Mouse (Mus musculus) E14TG2a.4 (cell line): Measurements from ENCODE around the gene 2410004P03Rik.

Experiments
- H3K27me3 ChIP-seq: 2 replicates; pipeline ENCODE4 v1.6.1; 2014; ENCODE audit warnings: low read length, control low read depth; ENCODE audit not compliant: insufficient read depth
- H3K36me3 ChIP-seq: 2 replicates; pipeline ENCODE4 v1.6.1; 2014; ENCODE audit warnings: low read length, control low read depth; ENCODE audit not compliant: insufficient read depth
- H3K4me1 ChIP-seq: replicated peaks from 2 replicates; pipeline ENCODE4 v1.6.1; 2014; ENCODE audit warnings: low read depth, low read length, control low read depth
- H3K4me3 ChIP-seq: replicated peaks from 2 replicates; pipeline ENCODE4 v1.5.1; 2014; ENCODE audit warnings: mild to moderate bottlenecking, low read length
- H3K9me3 ChIP-seq: 2 replicates; pipeline ENCODE4 v1.6.1; 2014; ENCODE audit warnings: low read length, control low read depth
- CTCF ChIP-seq: conservative IDR thresholded peaks from 2 replicates; pipeline ENCODE4 v1.5.1; 2014; ENCODE audit warnings: low read length
- NANOG ChIP-seq: IDR thresholded peaks from 2 replicates; pipeline ENCODE4 v1.6.1; 2014; ENCODE audit warnings: borderline replicate concordance, low read length, mixed read lengths
- POU5F1 ChIP-seq: IDR thresholded peaks from 2 replicates; pipeline ENCODE4 v1.6.1; 2014; ENCODE audit warnings: low read length, borderline replicate concordance

2410004P03Rik gene

GRCm38 (mm10) chr12:16994291-16994690, 17.2 kb downstream of the 2410004P03Rik start:
- Histone ChIP-seq H3K9me3 (no peaks in the 10 kb centered on the region), H3K4me1 (peaks cover 20% of the 10 kb centered on the region), H3K36me3 (peaks cover 76% of the 10 kb centered on the region), H3K27me3 (no peaks in the 10 kb centered on the region), H3K4me3 (no peak overlapping the region)
- TF ChIP-seq CTCF, result no peak
- no peak for TF ChIP-seq NANOG
- TF ChIP-seq POU5F1, result no peak

- H3K36me3 ChIP-seq, result peaks cover 80% of the 10 kb centered on the region
- TF ChIP-seq NANOG, result no peak
- no peak for TF ChIP-seq CTCF
- TF ChIP-seq POU5F1, result no peak
- H3K4me3 ChIP-seq, result no peak overlapping the region
- H3K9me3 ChIP-seq, result no peaks in the 10 kb centered on the region
- H3K4me1 ChIP-seq, result peaks cover under 1% of the 10 kb centered on the region; the same call in 1 of the 2 replicates
- no peaks in the 10 kb centered on the region for H3K27me3 ChIP-seq
Observed at GRCm38 (mm10) chr12:16992355-16992754, 19.2 kb downstream of the 2410004P03Rik start.

GRCm38 (mm10) chr12:16991376-16991775, 20.2 kb downstream of the 2410004P03Rik start:
- Histone ChIP-seq H3K4me1 (no peaks in the 10 kb centered on the region), H3K9me3 (no peaks in the 10 kb centered on the region), H3K27me3 (no peaks in the 10 kb centered on the region), H3K36me3 (peaks cover 75% of the 10 kb centered on the region), H3K4me3 (no peak overlapping the region)
- TF ChIP-seq NANOG (no peak), CTCF (no peak), POU5F1 (no peak)

GRCm38 (mm10) chr12:16985778-16986177, 25.7 kb downstream of the 2410004P03Rik start:
- Histone ChIP-seq H3K27me3 (no peaks in the 10 kb centered on the region), H3K36me3 (peaks cover 55% of the 10 kb centered on the region), H3K9me3 (no peaks in the 10 kb centered on the region), H3K4me3 (no peak overlapping the region), H3K4me1 (no peaks in the 10 kb centered on the region)
- no peak for TF ChIP-seq NANOG
- TF ChIP-seq CTCF, result no peak
- TF ChIP-seq POU5F1, result no peak

GRCm38 (mm10) chr12:16977120-16977519, 34.4 kb downstream of the 2410004P03Rik start:
- peaks cover 85% of the 10 kb centered on the region for H3K36me3 ChIP-seq
- no peaks in the 10 kb centered on the region for H3K27me3 ChIP-seq
- no peaks in the 10 kb centered on the region for H3K9me3 ChIP-seq
- H3K4me1 ChIP-seq, result no peaks in the 10 kb centered on the region
- TF ChIP-seq NANOG, result no peak
- no peak for TF ChIP-seq POU5F1
- TF ChIP-seq CTCF, result no peak
- H3K4me3 ChIP-seq, result no peak overlapping the region

GRCm38 (mm10) chr12:16966811-16967210, 44.7 kb downstream of the 2410004P03Rik start:
- TF ChIP-seq CTCF, result no peak
- TF ChIP-seq POU5F1, result no peak
- TF ChIP-seq NANOG, result no peak
- Histone ChIP-seq H3K4me1 (no peaks in the 10 kb centered on the region), H3K4me3 (no peak overlapping the region), H3K36me3 (peaks cover 56% of the 10 kb centered on the region), H3K9me3 (no peaks in the 10 kb centered on the region), H3K27me3 (no peaks in the 10 kb centered on the region)

- Histone ChIP-seq H3K27me3 (no peaks in the 10 kb centered on the region), H3K4me3 (no peak overlapping the region), H3K9me3 (no peaks in the 10 kb centered on the region), H3K36me3 (peaks cover 60% of the 10 kb centered on the region), H3K4me1 (no peaks in the 10 kb centered on the region)
- TF ChIP-seq CTCF, result no peak
- no peak for TF ChIP-seq POU5F1
- TF ChIP-seq NANOG, result no peak
Observed at GRCm38 (mm10) chr12:16963354-16963753, 48.2 kb downstream of the 2410004P03Rik start.

GRCm38 (mm10) chr12:16958851-16959250, 52.7 kb downstream of the 2410004P03Rik start:
- H3K4me3 ChIP-seq, result no peak overlapping the region
- peaks cover 55% of the 10 kb centered on the region for H3K36me3 ChIP-seq
- no peaks in the 10 kb centered on the region for H3K27me3 ChIP-seq
- H3K4me1 ChIP-seq, result no peaks in the 10 kb centered on the region
- no peaks in the 10 kb centered on the region for H3K9me3 ChIP-seq
- no peak for TF ChIP-seq POU5F1
- peak; percentile 62 for TF ChIP-seq CTCF
